Mouse (Mus musculus) kidney, postnatal 25 days (tissue): ENCODE results near the gene Fzr1.
A peak's percentile ranks its signal among the peaks of the same experiment; 100 is the strongest.

Experiments
- DNase-seq, 2 experiments: peaks; one replicate each; pipeline ENCODE4 v3.0.0; 2021; ENCODE audit warnings: mixed read lengths in 2 of 2

Gene Fzr1

GRCm38 (mm10) chr10:81401205-81401520 is 22.8 kb upstream of the Fzr1 start:
- DNase-seq = no peak

- no peak for DNase-seq
Measured at GRCm38 (mm10) chr10:81400371-81401204, 22.3 kb upstream of the Fzr1 start.

GRCm38 (mm10) chr10:81399798-81400308 is 21.5 kb upstream of the Fzr1 start:
- no peak for DNase-seq

- DNase-seq = no peak
Measured at GRCm38 (mm10) chr10:81399296-81399695, 21.0 kb upstream of the Fzr1 start.

GRCm38 (mm10) chr10:81396749-81397148 is 18.4 kb upstream of the Fzr1 start:
- no peak for DNase-seq

- DNase-seq = no peak
Measured at GRCm38 (mm10) chr10:81395865-81396264, 17.5 kb upstream of the Fzr1 start.

GRCm38 (mm10) chr10:81395127-81395526 is 16.8 kb upstream of the Fzr1 start:
- DNase-seq = peak; percentile 78 to 85

GRCm38 (mm10) chr10:81393456-81394063 is 15.2 kb upstream of the Fzr1 start:
- DNase-seq = peak; percentile 72 to 76

GRCm38 (mm10) chr10:81392781-81393185 is 14.5 kb upstream of the Fzr1 start, which contains the start of gene Smim24:
Smim24 (plus strand) TSS chr10:81393051.
- DNase-seq = peak; percentile 75 to 92

- no peak for DNase-seq
Measured at GRCm38 (mm10) chr10:81392270-81392669, 14.0 kb upstream of the Fzr1 start.

GRCm38 (mm10) chr10:81390678-81390965 is 12.3 kb upstream of the Fzr1 start:
- DNase-seq = peak in 1 of 2 experiments; percentile 55

- peak; percentile 80 to 81 for DNase-seq
Measured at GRCm38 (mm10) chr10:81389801-81390677, 11.7 kb upstream of the Fzr1 start.

GRCm38 (mm10) chr10:81389373-81389772 is 11.1 kb upstream of the Fzr1 start:
- peak; percentile 77 for DNase-seq

- no peak for DNase-seq
Measured at GRCm38 (mm10) chr10:81388505-81389055, 10.3 kb upstream of the Fzr1 start, which contains the start of gene Gm48552. Gm48552 (plus strand) TSS chr10:81389005.

- no peak for DNase-seq
Measured at GRCm38 (mm10) chr10:81387716-81388115, 9.4 kb upstream of the Fzr1 start.

- no peak for DNase-seq
Measured at GRCm38 (mm10) chr10:81385603-81386306, 7.4 kb upstream of the Fzr1 start.

GRCm38 (mm10) chr10:81384605-81384982 is 6.3 kb upstream of the Fzr1 start:
- DNase-seq = no peak

GRCm38 (mm10) chr10:81383802-81384604 is 5.7 kb upstream of the Fzr1 start, which contains the start of the genes Dohh and Gm48551:
Dohh (plus strand) TSS chr10:81384428.
Gm48551 (plus strand) TSS chr10:81384466.
- peak; percentile 98 to 99 for DNase-seq

- DNase-seq = no peak
Measured at GRCm38 (mm10) chr10:81382039-81382438, 3.7 kb upstream of the Fzr1 start.

- no peak for DNase-seq
Measured at GRCm38 (mm10) chr10:81379809-81380378, 1.6 kb upstream of the Fzr1 start.

GRCm38 (mm10) chr10:81379183-81379553 is 852 bp upstream of the Fzr1 start:
- no peak for DNase-seq
